Mouse (Mus musculus) midbrain, embryonic 12.5 days (tissue): ENCODE measurements around the gene Adipor2. TPM values are rescaled to one million over a fixed set of nuclear protein-coding genes. Genes with fewer than 3 reads are reported as not detected.
"Not testable (repeated sequence)": the region's sequence is repeated elsewhere in the genome, so short reads cannot be mapped to it uniquely, and the experiment has no call there.

Source experiments
- ATAC-seq: fragments of 200-750 bp; cut with Nextera tagmentation; 2 replicates; pipeline ENCODE4 v1.8.0; 2017; ENCODE audit warnings: low read depth, moderate TSS enrichment, moderate library complexity; ENCODE audit not compliant: low FRiP score
- H3K27ac ChIP-seq: fragments of 300-500 bp; sonication (generic); replicated peaks from 2 replicates; pipeline ENCODE4 v1.5.1; 2016; ENCODE audit warnings: mild to moderate bottlenecking
- H3K27me3 ChIP-seq: fragments of 300-500 bp; sonication (generic); 2 replicates; pipeline ENCODE4 v1.6.1; 2016; ENCODE audit warnings: mild to moderate bottlenecking
- H3K36me3 ChIP-seq: fragments of 300-500 bp; sonication (generic); 2 replicates; pipeline ENCODE4 v1.6.1; 2016
- H3K4me1 ChIP-seq: fragments of 300-500 bp; sonication (generic); 2 replicates; pipeline ENCODE4 v1.6.1; 2016
- H3K4me2 ChIP-seq: fragments of 300-500 bp; sonication (generic); replicated peaks from 2 replicates; pipeline ENCODE4 v1.6.1; 2016; ENCODE audit warnings: mild to moderate bottlenecking, moderate library complexity
- H3K4me3 ChIP-seq: fragments of 300-500 bp; sonication (generic); 2 replicates; pipeline ENCODE4 v1.5.1; 2016; ENCODE audit warnings: mild to moderate bottlenecking
- H3K9ac ChIP-seq: fragments of 300-500 bp; sonication (generic); replicated peaks from 2 replicates; pipeline ENCODE4 v1.6.1; 2016; ENCODE audit warnings: mild to moderate bottlenecking, moderate library complexity
- H3K9me3 ChIP-seq: fragments of 300-500 bp; sonication (generic); 2 replicates; pipeline ENCODE4 v1.6.1; 2016; ENCODE audit warnings: mild to moderate bottlenecking
- WGBS: fragments of 180-500 bp; shearing (Covaris S2); methylation state at CpG from one replicate; pipeline ENCODE4 v1.1.7; 2016; 5-methylcytosine and 5-hydroxymethylcytosine counted together
- polyA plus RNA-seq: library from polyadenylated mRNA; unstranded; fragments of >200 nt; fragmentation: Nextera tagmentation; extraction: Ambion mirVana; gene quantifications from 2 replicates; pipeline ENCODE4 v1.2.1, GENCODE M21; 2016

Adipor2 gene
- polyA plus RNA-seq, 1 experiment from 2014 or later, result 37.6 TPM

DNA sequence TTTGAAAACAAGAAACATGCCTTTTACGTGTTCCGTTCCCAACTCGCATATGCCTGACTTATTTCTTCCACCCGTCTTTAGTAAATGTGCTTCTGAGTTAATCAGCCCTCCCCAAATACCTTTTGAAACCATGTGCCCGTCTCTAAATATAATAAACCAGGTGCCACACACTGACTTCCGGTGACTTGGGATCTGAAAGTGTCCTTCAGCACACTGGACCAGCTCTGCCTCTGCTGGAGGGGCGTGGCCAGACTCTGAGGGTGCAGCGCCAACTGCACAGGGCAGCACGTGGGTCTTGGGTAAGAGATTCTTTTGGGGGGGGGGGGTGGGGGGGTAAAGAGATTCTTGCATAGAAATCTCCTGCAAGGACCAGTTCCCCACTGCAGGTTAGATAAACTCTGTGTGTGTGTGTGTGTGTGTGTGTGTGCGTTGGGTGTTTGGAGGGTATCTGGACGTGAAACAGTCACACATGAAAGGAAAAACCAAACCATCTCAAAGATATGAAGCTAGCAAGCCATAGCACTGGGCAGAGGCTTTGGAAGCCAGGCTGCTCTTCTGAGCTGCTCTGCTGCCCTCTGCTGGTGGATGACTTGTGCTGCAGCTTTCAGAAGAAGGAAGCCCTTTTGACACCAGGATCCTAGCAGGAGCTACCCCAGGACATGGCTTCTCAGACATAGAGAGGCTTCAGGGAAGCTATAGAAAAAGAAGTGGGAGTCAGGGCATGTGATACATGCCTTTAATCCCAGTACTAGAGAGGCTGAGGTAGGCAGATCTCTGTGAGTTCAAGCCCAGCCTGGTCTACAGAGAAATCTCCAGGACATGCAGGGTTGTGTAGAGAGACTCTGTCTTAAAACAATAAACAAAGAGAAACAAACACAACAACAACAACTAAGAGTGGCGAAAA, 26.5 kb upstream of the Adipor2 start:
- H3K9me3 ChIP-seq, result no peaks in the 10 kb centered on the region
- WGBS, result 49% methylated on average over 12 of the region's 12 CpGs
- H3K27me3 ChIP-seq, result peaks cover 8% of the 10 kb centered on the region; the same call in 1 of the 2 replicates
- no peaks in the 10 kb centered on the region for H3K36me3 ChIP-seq
- 0 out of 2 replicates have a peak overlapping the region, but pooled peaks have one; percentile 13 for H3K4me2 ChIP-seq
- no peak overlapping the region for H3K27ac ChIP-seq
- peak; percentile 69 for ATAC-seq
- no peak overlapping the region for H3K9ac ChIP-seq
- H3K4me3 ChIP-seq, result no peak overlapping the region
- H3K4me1 ChIP-seq, result peaks cover 16% of the 10 kb centered on the region

DNA sequence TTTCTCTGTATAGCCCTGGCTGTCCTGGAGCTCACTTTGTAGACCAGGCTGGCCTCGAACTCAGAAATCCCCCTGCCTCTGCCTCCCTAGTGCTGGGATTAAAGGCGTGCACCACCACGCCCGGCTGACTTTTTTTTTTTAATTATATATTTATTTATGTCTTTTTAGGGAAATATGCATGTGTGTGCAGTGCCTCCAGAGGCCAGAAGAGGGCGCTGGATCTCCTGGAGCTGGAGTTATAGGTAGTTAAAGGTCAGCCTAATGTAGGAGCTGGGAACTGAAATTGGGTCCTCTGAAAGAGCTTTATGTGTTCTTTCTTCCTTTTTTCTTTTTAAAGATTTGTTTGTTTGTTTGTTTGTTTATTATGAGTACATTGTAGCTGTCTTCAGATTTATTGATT, 25.2 kb upstream of the Adipor2 start:
- H3K27me3 ChIP-seq, H3K36me3 ChIP-seq, H3K4me1 ChIP-seq, H3K9me3 ChIP-seq, H3K9ac ChIP-seq, H3K4me3 ChIP-seq, H3K27ac ChIP-seq, H3K4me2 ChIP-seq, ATAC-seq: not testable (repeated sequence)
- 78% methylated on average over 5 of the region's 5 CpGs for WGBS

DNA sequence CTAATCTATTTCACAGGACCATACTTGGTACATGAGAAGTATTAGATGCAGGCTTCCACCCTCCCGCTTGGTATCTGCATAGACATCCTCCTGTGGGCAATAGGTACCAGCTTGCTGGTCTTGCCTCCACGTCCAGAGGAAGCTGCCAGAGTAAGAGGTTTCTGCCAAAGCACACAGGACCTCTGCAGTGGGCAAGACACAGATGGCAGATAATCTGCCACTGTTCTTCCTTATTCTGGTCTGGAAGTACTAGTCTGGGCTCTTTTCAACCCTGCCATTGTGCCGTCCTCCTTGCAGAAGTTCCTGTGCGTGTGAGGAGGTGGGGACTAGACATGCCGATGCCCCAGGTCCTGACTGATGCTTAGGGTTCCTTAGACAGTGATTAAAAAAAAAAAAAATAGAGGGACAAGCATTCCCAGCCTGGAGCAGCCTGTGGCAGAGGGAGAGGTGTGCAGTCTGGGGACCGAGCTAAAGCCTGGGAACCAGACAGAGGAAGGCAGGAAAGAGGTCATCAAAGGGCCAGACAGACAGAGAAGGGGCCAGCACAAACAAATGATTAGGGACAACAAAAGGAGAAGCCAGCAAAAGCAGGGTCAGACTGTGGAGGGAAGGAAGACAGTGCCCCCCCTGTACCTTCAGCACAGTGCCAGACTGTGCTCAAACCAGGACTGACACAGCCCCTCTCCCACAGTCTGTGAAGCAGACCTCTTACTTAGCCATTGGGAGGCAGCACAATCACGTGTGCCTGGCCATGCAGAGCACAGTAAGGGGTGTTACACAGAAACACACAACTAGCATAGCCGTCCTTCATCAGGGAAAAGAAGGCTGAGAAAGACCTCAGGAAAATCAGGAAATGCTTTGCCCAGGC, 20.6 kb upstream of the Adipor2 start:
- Histone ChIP-seq H3K27ac (peak overlapping the region; percentile 42; the same call in 1 of the 2 replicates), H3K9ac (no peak overlapping the region), H3K4me3 (no peak overlapping the region), H3K27me3 (no peaks in the 10 kb centered on the region), H3K4me1 (peaks cover 3% of the 10 kb centered on the region; the same call in 1 of the 2 replicates), H3K36me3 (peaks cover 4% of the 10 kb centered on the region; the same call in 1 of the 2 replicates), H3K4me2 (no peak overlapping the region), H3K9me3 (no peaks in the 10 kb centered on the region)
- WGBS, result 51% methylated on average over 8 of the region's 8 CpGs
- ATAC-seq, result no peak; the same call in 1 of the 2 replicates

DNA sequence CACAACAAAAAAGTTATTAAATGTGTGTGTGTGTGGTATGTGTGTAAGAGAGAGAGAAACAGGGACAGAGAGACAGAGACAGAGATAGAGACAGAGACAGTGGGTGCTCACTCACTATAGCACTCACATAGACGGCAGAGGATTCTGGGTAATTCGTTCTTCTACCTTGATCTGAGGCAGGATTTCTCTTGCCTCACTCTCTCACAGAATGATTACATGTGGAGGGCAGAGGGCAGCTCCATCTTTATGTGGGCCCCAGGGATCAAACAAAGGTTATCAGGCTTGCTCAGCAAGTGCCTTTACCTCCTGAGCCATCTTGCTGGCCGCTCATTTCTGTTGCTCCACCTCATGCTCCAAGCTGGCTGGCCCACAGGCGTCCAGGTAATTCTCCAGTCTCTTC, 16.9 kb upstream of the Adipor2 start:
- H3K4me2 ChIP-seq, result no peak overlapping the region
- no peak overlapping the region for H3K27ac ChIP-seq
- H3K36me3 ChIP-seq, result peaks cover 4% of the 10 kb centered on the region; the same call in 1 of the 2 replicates
- no peak for ATAC-seq
- H3K4me1 ChIP-seq, result peaks cover 3% of the 10 kb centered on the region; the same call in 1 of the 2 replicates
- H3K9ac ChIP-seq, result no peak overlapping the region
- H3K27me3 ChIP-seq, result no peaks in the 10 kb centered on the region
- 89% methylated on average over 4 of the region's 4 CpGs for WGBS
- H3K9me3 ChIP-seq, result no peaks in the 10 kb centered on the region
- H3K4me3 ChIP-seq, result no peak overlapping the region

DNA sequence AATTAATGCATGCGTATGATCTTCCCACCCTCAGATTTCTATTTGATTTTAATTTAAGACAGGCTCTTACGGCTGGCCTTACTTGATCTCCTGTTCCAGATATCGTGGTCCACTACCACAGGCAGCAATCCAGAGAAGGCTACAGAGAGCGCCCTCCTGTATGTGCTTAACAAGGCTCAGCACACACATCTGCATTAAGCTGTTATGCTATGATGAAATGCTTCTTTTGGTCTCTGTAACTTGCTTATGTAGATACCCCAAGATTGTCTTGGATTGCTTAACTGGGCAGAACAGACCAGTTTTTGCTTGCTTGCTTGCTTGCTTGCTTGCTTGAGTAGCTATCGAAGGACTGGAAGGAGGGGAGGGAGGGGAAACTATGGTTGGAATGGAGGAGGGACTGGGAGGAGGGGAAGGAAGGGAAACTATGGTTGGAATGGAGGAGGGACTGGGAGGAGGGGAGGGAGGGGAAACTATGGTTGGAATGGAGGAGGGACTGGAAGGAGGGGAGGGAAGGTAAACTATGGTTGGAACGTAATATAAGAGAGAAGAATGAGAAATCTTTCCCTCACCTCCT, 14.3 kb upstream of the Adipor2 start:
- Histone ChIP-seq H3K4me1 (no peaks in the 10 kb centered on the region), H3K4me3 (no peak overlapping the region), H3K9ac (no peak overlapping the region), H3K9me3 (no peaks in the 10 kb centered on the region), H3K27ac (no peak overlapping the region), H3K36me3 (peaks cover 4% of the 10 kb centered on the region; the same call in 1 of the 2 replicates), H3K27me3 (no peaks in the 10 kb centered on the region), H3K4me2 (no peak overlapping the region)
- ATAC-seq, result no peak
- 87% methylated on average over 6 of the region's 6 CpGs for WGBS

DNA sequence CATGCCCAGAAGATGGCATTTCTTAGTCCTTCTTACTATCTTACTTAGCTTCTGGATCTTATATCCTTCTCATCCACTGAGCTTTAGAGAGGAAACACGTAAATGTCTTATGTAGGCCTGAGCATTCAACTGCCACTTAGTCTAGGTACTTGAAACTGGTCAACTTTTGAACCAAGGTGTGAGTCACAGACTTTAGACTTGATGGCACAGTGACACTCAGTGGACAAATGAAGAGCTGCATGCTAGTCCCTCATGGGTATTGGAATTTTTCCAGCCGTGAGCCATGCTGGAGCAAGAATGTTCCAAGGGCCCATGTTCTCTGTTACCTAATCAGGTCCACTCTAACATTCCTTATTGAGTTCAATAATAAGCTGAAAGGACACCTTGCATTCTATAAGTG, 13.0 kb upstream of the Adipor2 start:
- Histone ChIP-seq H3K36me3 (peaks cover 4% of the 10 kb centered on the region; the same call in 1 of the 2 replicates), H3K4me1 (no peaks in the 10 kb centered on the region), H3K4me2 (no peak overlapping the region), H3K27ac (no peak overlapping the region), H3K27me3 (no peaks in the 10 kb centered on the region), H3K4me3 (no peak overlapping the region), H3K9ac (no peak overlapping the region), H3K9me3 (no peaks in the 10 kb centered on the region)
- 44% methylated on average over 2 of the region's 2 CpGs for WGBS
- no peak for ATAC-seq

DNA sequence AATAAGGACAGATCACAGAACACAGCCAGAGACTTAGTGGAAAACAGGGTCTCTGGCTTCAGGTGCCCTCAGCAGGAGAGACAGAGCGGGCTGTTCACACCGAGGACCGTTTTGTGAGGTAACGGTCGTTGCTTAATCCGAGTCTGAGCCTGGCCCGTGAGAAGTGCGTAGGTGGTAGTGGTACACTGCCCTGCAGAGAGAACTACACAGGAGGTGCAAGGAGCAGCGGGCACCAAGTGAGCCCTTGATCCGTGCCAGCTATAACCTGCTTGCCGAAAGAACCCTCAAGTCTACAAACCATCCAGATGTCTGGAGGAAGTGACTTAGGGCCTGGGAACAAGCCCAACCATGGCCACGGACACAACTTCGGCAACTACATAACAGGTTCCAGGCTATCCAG, 11.8 kb upstream of the Adipor2 start:
- H3K4me1 ChIP-seq, result no peaks in the 10 kb centered on the region
- H3K27ac ChIP-seq, result no peak overlapping the region
- H3K4me3 ChIP-seq, result no peak overlapping the region
- no peak for ATAC-seq
- no peaks in the 10 kb centered on the region for H3K27me3 ChIP-seq
- no peak overlapping the region for H3K9ac ChIP-seq
- WGBS, result 96% methylated on average over 13 of the region's 13 CpGs
- H3K4me2 ChIP-seq, result no peak overlapping the region
- H3K36me3 ChIP-seq, result peaks cover 4% of the 10 kb centered on the region; the same call in 1 of the 2 replicates
- H3K9me3 ChIP-seq, result no peaks in the 10 kb centered on the region

DNA sequence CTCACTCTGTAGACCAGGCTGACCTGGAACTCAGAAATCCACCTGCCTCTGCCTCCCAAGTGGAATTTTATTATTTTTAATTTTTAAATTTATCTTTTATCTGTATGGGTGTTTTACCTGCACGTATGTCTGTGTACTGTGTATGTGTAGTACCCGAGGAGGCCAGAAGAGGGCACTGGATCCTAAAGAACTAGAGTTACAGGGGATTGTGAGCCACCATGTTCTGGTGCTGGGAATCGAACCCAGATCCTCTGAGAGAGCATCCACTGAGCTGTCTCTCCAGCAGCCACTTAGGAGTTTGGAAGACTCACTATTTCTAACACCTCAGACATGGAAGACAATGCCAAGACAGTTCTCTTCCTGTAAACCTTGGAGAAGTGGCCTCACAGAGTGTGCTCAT, 11.1 kb upstream of the Adipor2 start:
- no peaks in the 10 kb centered on the region for H3K4me1 ChIP-seq
- H3K9me3 ChIP-seq, result no peaks in the 10 kb centered on the region
- H3K27ac ChIP-seq, result no peak overlapping the region
- H3K4me3 ChIP-seq, result no peak overlapping the region
- WGBS, result 87% methylated on average over 3 of the region's 3 CpGs
- no peak overlapping the region for H3K9ac ChIP-seq
- ATAC-seq, result no peak
- H3K4me2 ChIP-seq, result no peak overlapping the region
- peaks cover 4% of the 10 kb centered on the region; the same call in 1 of the 2 replicates for H3K36me3 ChIP-seq
- H3K27me3 ChIP-seq, result no peaks in the 10 kb centered on the region

DNA sequence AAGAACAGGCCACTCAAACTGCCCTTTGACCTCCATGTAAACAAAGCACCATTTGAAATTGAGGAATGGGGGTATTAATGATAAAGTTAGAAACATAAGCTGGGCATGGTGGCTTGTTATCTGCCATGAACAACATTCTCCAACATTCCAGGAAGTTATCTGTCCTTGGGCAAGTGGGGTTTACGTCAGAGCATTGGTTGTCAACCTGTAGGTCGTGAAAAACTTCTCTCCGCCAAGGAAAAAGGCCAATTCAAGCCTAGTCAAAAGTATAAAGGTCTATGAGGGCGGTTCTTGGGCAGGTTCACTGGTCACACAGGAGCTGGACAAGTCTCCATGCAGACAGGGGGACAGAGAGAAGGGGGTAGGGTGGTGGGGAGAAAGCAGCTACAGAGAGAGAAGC, 3.5 kb upstream of the Adipor2 start:
- peaks cover 17% of the 10 kb centered on the region for H3K4me1 ChIP-seq
- no peak overlapping the region for H3K4me3 ChIP-seq
- peaks cover 28% of the 10 kb centered on the region for H3K27me3 ChIP-seq
- no peak overlapping the region for H3K4me2 ChIP-seq
- no peak overlapping the region for H3K27ac ChIP-seq
- ATAC-seq, result no peak
- H3K9ac ChIP-seq, result no peak overlapping the region
- 92% methylated on average over 4 of the region's 4 CpGs for WGBS
- H3K9me3 ChIP-seq, result no peaks in the 10 kb centered on the region
- no peaks in the 10 kb centered on the region for H3K36me3 ChIP-seq

DNA sequence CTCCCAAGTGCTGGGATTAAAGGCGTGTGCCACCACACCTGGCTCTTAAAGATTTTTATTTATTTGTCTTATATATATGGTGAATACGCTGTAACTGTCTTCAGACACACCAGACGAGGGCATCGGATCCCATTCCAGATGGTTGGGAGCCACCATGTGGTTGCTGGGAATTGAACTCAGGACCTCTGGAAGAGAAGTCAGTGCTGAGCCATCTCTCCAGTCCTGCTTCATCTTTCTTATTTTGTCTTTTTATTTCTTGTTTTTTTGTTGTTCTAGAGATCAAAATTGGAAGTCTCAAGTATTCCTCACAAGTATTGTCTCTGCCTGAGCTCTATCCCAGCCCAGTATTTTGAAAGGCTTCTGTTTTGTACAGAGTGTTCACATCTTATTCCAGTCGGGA, 2.9 kb upstream of the Adipor2 start:
- H3K4me2 ChIP-seq, result no peak overlapping the region
- no peak for ATAC-seq
- H3K4me1 ChIP-seq, result peaks cover 17% of the 10 kb centered on the region
- WGBS, result 91% methylated on average over 5 of the region's 5 CpGs
- no peaks in the 10 kb centered on the region for H3K36me3 ChIP-seq
- no peak overlapping the region for H3K4me3 ChIP-seq
- H3K27ac ChIP-seq, result no peak overlapping the region
- H3K9ac ChIP-seq, result no peak overlapping the region
- no peaks in the 10 kb centered on the region for H3K9me3 ChIP-seq
- H3K27me3 ChIP-seq, result peaks cover 34% of the 10 kb centered on the region

DNA sequence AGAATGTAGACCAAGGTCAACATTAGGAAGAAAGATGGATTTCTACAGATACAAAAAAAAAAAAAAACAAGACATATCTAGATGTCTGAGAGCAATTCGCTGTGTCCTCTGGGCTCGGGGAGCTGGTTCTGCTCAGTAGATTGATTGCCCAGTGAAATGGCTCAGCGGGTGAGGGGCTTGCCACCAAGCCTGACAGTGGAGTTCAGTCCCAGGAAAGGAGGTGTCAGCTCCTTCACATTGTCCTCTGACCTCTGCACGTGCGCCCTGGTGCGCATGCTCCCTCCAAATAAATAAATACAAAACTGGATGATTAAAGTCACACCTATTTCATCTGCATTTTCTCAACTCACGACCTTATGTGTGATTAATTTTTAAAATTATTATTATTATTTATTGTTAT, 1.9 kb upstream of the Adipor2 start:
- H3K4me1 ChIP-seq, result peaks cover 17% of the 10 kb centered on the region
- H3K4me3 ChIP-seq, result no peak overlapping the region
- peak overlapping the region; percentile 58; the same call in 1 of the 2 replicates for H3K27ac ChIP-seq
- ATAC-seq, result no peak
- no peak overlapping the region for H3K9ac ChIP-seq
- H3K4me2 ChIP-seq, result no peak overlapping the region
- peaks cover 44% of the 10 kb centered on the region for H3K27me3 ChIP-seq
- WGBS, result 26% methylated on average over 7 of the region's 7 CpGs
- H3K36me3 ChIP-seq, result no peaks in the 10 kb centered on the region
- H3K9me3 ChIP-seq, result no peaks in the 10 kb centered on the region
